Mouse (Mus musculus): ENCODE measurements at regions not wholly inside any gene's neighbourhood (a gene's known extent, or its start where the extent isn't known, plus 50 kb on each side); places are given as distances from the start of the nearest gene placed in this dataset.

- TF ChIP-seq CTCF (IDR thresholded peaks at IDR 0.05; ENCODE audit: low read depth) (no peak), EP300 (IDR thresholded peaks at IDR 0.05; ENCODE audit: low read depth) (no peak)
Measured at GRCm38 (mm10) chr6:147729721-147730120, 254.1 kb downstream of the Ccdc91 start.

All from liver, embryonic 14.5 days (tissue).